Mouse (Mus musculus) myocyte (in vitro differentiated cells): Measurements from ENCODE around the gene Gm853. TPM values are rescaled to one million over a fixed set of nuclear protein-coding genes. Genes with fewer than 3 reads are reported as not detected.
"Not testable (repeated sequence)": the region's sequence is repeated elsewhere in the genome, so short reads cannot be mapped to it uniquely, and the experiment has no call there.

Source experiments
- H3K27me3 ChIP-seq: one replicate; pipeline ENCODE4 v1.6.1; 2011; ENCODE audit not compliant: control insufficient read depth, insufficient read depth, insufficient read length
- H3K36me3 ChIP-seq: one replicate; pipeline ENCODE4 v1.6.1; 2011; ENCODE audit not compliant: control insufficient read depth, insufficient read depth
- H3K4me2 ChIP-seq: one replicate; pipeline ENCODE4 v1.6.1; 2011; ENCODE audit warnings: low read depth, control low read depth
- H3K4me3 ChIP-seq: one replicate; pipeline ENCODE4 v1.5.1; 2011; ENCODE audit warnings: mild to moderate bottlenecking, control low read depth, moderate library complexity
- H3K79me2 ChIP-seq: one replicate; pipeline ENCODE4 v1.6.1; 2011; ENCODE audit not compliant: control insufficient read depth, insufficient read depth
- H3ac ChIP-seq: one replicate; pipeline ENCODE4 v1.6.1; 2011; ENCODE audit not compliant: control insufficient read depth, insufficient read length
- CEBPB ChIP-seq: IDR thresholded peaks from 2 replicates; pipeline ENCODE4 v1.6.1; 2011; ENCODE audit warnings: mild to moderate bottlenecking, moderate library complexity; ENCODE audit not compliant: poor library complexity, insufficient read depth, severe bottlenecking
- E2F4 ChIP-seq: IDR thresholded peaks from one replicate; pipeline ENCODE4 v1.6.1; 2011; ENCODE audit warnings: mild to moderate bottlenecking, control low read depth, moderate library complexity; ENCODE audit not compliant: insufficient read depth
- MAX ChIP-seq: IDR thresholded peaks from one replicate; pipeline ENCODE4 v1.6.1; 2011; ENCODE audit warnings: low read depth, mild to moderate bottlenecking, control low read depth
- MYOD1 ChIP-seq, 3 experiments: IDR thresholded peaks; one replicate each; pipeline ENCODE4 v1.6.1; 2011; ENCODE audit warnings: control low read depth in 2 of 3, low read depth in 2 of 3, mild to moderate bottlenecking in 2 of 3, moderate library complexity in 1 of 3; ENCODE audit not compliant: insufficient read length in 2 of 3, control insufficient read depth in 1 of 3
- MYOG ChIP-seq, 3 experiments: IDR thresholded peaks; one replicate each; pipeline ENCODE4 v1.6.1; 2011; ENCODE audit warnings: control low read depth in 2 of 3, low read depth in 2 of 3, mild to moderate bottlenecking in 2 of 3; ENCODE audit not compliant: insufficient read length in 2 of 3, control insufficient read depth in 1 of 3, insufficient read depth in 1 of 3
- POLR2A ChIP-seq: IDR thresholded peaks from one replicate; pipeline ENCODE4 v1.6.1; 2011; ENCODE audit warnings: low read depth, mild to moderate bottlenecking, control low read depth, moderate library complexity; ENCODE audit not compliant: insufficient read length
- POLR2AphosphoS2 ChIP-seq: IDR thresholded peaks from one replicate; pipeline ENCODE4 v1.6.1; 2011; ENCODE audit warnings: low read depth, control low read depth; ENCODE audit not compliant: insufficient read length
- REST ChIP-seq: IDR thresholded peaks from one replicate; pipeline ENCODE4 v1.6.1; 2011; ENCODE audit warnings: mild to moderate bottlenecking, control low read depth, moderate library complexity; ENCODE audit not compliant: insufficient read depth, insufficient read length
- SRF ChIP-seq: IDR thresholded peaks from one replicate; pipeline ENCODE4 v1.6.1; 2011; ENCODE audit warnings: low read depth; ENCODE audit not compliant: control insufficient read depth, insufficient read length
- TCF12 ChIP-seq: IDR thresholded peaks from one replicate; pipeline ENCODE4 v1.6.1; 2011; ENCODE audit warnings: mild to moderate bottlenecking, control low read depth; ENCODE audit not compliant: poor library complexity, insufficient read depth, severe bottlenecking
- TCF3 ChIP-seq: IDR thresholded peaks from one replicate; pipeline ENCODE4 v1.6.1; 2011; ENCODE audit warnings: low read depth, control low read depth; ENCODE audit not compliant: insufficient read length
- USF1 ChIP-seq: IDR thresholded peaks from one replicate; pipeline ENCODE4 v1.6.1; 2011; ENCODE audit warnings: low read depth, mild to moderate bottlenecking, control low read depth, moderate library complexity
- polyA plus RNA-seq: library from polyadenylated mRNA; unstranded; fragments of >200 nt; fragmentation: generic; extraction: Trizol; gene quantifications from one replicate; pipeline ENCODE4 v1.2.1, GENCODE M21; 2012; ENCODE audit warnings: missing spikeins

Gm853 gene
- polyA plus RNA-seq, 1 experiment = not detected

GRCm38 (mm10) chr4:130244749-130245148, 22.5 kb upstream of the Gm853 start:
- no peak for TF ChIP-seq TCF12
- TF ChIP-seq USF1 = no peak
- Histone ChIP-seq H3K36me3 (no peaks in the 10 kb centered on the region), H3K79me2 (no peaks in the 10 kb centered on the region), H3K27me3 (no peaks in the 10 kb centered on the region), H3ac (no peak overlapping the region), H3K4me2 (no peak overlapping the region), H3K4me3 (no peak overlapping the region)

DNA sequence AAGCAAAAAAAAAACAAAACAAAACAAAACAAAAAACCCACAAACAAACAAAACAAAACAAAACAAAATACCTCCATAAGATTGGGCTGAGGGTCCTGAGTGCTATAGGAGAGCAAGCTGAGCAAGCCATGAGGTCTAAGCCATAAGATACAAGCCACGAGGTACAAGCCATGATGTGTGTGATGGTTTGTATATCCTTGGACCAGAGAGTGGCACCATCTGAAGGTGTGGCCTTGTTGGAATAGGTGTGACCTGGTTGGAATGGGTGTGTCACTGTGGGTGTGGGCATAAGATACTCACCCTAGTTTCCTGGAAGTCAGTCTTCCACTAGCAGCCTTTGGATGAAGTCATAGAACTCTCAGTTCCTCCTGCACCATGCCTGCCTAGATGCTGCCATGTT, 21.4 kb upstream of the Gm853 start:
- not testable (repeated sequence) for H3K4me3 ChIP-seq

GRCm38 (mm10) chr4:130242956-130243355, 20.8 kb upstream of the Gm853 start:
- Histone ChIP-seq H3ac (no peak overlapping the region), H3K79me2 (no peaks in the 10 kb centered on the region), H3K4me2 (no peak overlapping the region), H3K27me3 (no peaks in the 10 kb centered on the region), H3K4me3 (no peak overlapping the region), H3K36me3 (no peaks in the 10 kb centered on the region)
- TF ChIP-seq POLR2AphosphoS2 (no peak), CEBPB (no peak), E2F4 (no peak), TCF12 (no peak), MYOG (IDR thresholded peaks at IDR 0.05; ENCODE audit: control insufficient read depth in 1 of 3, insufficient read depth in 1 of 3, insufficient read length in 2 of 3, low read depth in 2 of 3) (no peak), REST (no peak), TCF3 (no peak), SRF (no peak), MAX (no peak), POLR2A (no peak), MYOD1 (IDR thresholded peaks at IDR 0.05; ENCODE audit: control insufficient read depth in 1 of 3, insufficient read length in 2 of 3, low read depth in 2 of 3) (no peak), USF1 (no peak)

More for the DNA sequence above, 21.4 kb upstream of the Gm853 start:
- not testable (repeated sequence) for H3K36me3 ChIP-seq, H3ac ChIP-seq, H3K79me2 ChIP-seq, H3K4me2 ChIP-seq, H3K27me3 ChIP-seq

- Histone ChIP-seq H3K36me3 (no peaks in the 10 kb centered on the region), H3K79me2 (no peaks in the 10 kb centered on the region)
These were observed 18.5 kb upstream of the Gm853 start for GRCm38 (mm10) chr4:130240695-130241094.

GRCm38 (mm10) chr4:130237607-130238006, 15.4 kb upstream of the Gm853 start:
- Histone ChIP-seq H3ac (no peak overlapping the region), H3K36me3 (no peaks in the 10 kb centered on the region), H3K4me2 (no peak overlapping the region), H3K27me3 (no peaks in the 10 kb centered on the region), H3K79me2 (no peaks in the 10 kb centered on the region), H3K4me3 (no peak overlapping the region)
- TF ChIP-seq REST = no peak
- TF ChIP-seq USF1 = no peak
- peak in 2 of 3 experiments; percentile 4 to 51 for TF ChIP-seq MYOD1 (IDR thresholded peaks at IDR 0.05; ENCODE audit: control insufficient read depth in 1 of 3, insufficient read length in 2 of 3, low read depth in 2 of 3)
- TF ChIP-seq CEBPB = no peak
- no peak for TF ChIP-seq TCF12
- no peak for TF ChIP-seq SRF

More at GRCm38 (mm10) chr4:130240695-130241094, 18.5 kb upstream of the Gm853 start:
- Histone ChIP-seq H3K4me2 (no peak overlapping the region), H3K4me3 (no peak overlapping the region), H3ac (no peak overlapping the region), H3K27me3 (no peaks in the 10 kb centered on the region)
- TF ChIP-seq TCF3 = no peak
- TF ChIP-seq POLR2AphosphoS2 = no peak
- no peak for TF ChIP-seq MYOG (IDR thresholded peaks at IDR 0.05; ENCODE audit: control insufficient read depth in 1 of 3, insufficient read depth in 1 of 3, insufficient read length in 2 of 3, low read depth in 2 of 3)
- TF ChIP-seq TCF12 = no peak
- TF ChIP-seq USF1 = no peak
- TF ChIP-seq POLR2A = no peak
- TF ChIP-seq MAX = no peak
- TF ChIP-seq REST = no peak
- no peak for TF ChIP-seq SRF
- no peak for TF ChIP-seq E2F4
- TF ChIP-seq MYOD1 (IDR thresholded peaks at IDR 0.05; ENCODE audit: control insufficient read depth in 1 of 3, insufficient read length in 2 of 3, low read depth in 2 of 3) = no peak
- no peak for TF ChIP-seq CEBPB
